Mouse (Mus musculus) cerebellum, adult 9-11 months (tissue): Measurements from ENCODE around the gene Ube2m.
"Not testable (repeated sequence)": the region's sequence is repeated elsewhere in the genome, so short reads cannot be mapped to it uniquely, and the experiment has no call there.

Experiments
- DNase-seq: peaks from one replicate; pipeline ENCODE4 v3.0.0; 2022

Ube2m gene

DNA sequence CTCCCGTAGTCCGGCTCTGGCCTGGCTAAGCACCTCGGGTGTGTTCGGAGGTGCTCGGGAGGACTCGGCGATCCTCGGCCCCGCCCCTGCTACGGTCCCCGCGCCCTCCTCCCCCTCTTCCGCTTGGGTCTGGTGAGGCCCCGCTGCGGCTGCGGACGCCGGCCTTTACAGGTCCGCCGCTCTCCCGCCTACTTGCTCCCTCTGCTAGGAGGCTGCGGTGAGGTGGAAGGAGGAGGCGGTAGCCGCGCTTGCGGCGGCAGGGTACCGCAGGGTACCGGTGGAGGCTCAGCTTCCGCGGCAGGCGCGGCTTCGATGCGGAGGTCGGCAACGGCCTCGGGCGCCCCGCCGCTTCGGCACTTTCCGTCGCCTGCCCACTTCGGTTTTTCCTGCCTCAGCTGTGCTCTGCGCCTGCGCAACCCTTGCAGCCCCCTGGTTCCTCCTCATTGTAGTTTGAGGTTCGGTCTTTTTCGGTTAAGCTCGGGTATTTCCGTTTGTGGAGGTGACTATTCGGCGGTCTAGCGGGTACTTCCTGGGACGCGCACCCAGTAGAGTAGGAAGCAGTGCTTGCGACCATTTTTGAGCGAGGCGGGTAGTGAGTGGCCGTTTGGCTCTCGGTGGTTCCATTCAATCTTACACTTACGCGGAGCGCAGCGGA is at the start of gene Ube2m:
Gene Ube2m, minus strand, starts transcription at position 375 of the 655 bp plus-strand sequence.
- DNase-seq = peak; percentile 98

GRCm38 (mm10) chr7:13072293-13072692 is 34.2 kb upstream of the Ube2m start:
- DNase-seq = no peak

GRCm38 (mm10) chr7:13063399-13063798 is 25.3 kb upstream of the Ube2m start:
- not testable (repeated sequence) for DNase-seq

GRCm38 (mm10) chr7:13059536-13059935 is 21.5 kb upstream of the Ube2m start:
- no peak for DNase-seq

DNA sequence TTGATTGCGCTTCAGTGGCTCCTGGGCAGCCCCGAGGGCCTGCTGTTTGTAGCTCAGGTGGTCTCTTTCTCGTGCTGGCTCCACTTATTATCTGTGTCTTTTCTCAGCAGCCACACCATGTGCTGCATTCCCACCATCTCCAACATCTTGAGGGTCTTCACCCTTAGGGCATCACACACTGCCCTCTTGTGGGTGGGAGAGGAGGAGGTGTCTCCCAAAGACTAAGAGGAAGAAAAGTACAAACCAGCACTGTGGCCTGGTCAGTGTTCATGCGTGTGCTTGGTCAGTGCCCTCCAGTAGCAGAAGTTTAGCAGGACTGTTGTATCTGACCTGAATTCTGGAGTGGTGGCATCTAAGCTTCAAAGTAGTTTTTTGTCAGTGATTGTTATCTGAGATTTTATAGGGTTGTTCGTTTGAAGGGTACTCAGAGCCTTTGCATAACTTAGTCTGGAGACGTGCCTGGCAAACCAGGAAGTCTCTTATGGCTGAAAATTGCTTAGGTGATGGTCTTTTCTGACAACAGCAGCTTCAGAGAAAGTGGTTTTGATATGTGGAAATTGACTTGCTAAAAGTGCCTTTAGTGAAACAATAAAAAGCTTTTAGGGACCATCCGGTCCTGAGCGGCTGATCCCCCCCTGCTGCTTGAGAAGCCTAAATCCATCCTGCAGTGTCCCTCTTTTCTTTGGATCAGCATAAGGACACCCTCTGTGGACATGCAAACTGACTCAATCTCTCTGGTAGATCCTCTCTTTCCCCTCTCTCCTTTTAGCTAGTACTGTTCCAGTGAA is 19.0 kb upstream of the Ube2m start:
- DNase-seq = peak; percentile 28

DNA sequence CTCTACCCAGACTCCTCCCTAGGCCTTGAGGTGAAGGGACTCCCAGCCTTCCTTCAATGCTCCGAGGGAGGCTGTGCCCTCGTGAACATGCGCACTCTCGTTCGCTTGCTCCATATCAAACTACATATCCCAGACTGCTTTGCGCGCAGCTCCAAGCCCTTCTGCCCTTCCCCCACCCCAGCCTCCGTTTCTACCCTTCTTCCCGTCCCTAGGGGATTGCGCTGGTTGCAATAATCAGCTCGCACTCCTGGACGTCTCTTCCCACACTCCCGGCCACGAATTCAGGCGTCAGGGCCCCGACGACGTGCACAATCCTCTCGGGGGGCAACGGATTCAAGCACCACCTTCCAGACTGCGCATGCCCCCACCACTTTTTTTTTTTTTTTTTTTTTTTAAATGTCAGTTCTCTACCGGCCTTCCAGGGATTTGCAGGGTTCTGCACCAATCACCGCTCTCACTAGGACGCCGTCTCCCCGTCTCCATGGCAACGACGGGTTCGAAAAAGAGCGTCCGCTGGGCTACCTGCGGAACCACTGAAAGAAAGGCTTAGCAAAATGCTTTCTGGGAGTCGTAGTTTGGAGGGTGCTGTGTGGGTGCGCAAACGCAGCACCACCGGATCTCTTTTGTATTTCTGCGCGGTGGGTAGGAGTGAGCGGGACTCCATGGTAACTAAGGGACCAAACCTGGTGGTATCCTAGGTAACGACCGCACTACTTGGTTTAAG is 16.4 kb upstream of the Ube2m start, which contains the start of gene Mzf1:
Gene Mzf1, minus strand, starts transcription at position 478 of the 724 bp plus-strand sequence.
- DNase-seq = peak; percentile 99

DNA sequence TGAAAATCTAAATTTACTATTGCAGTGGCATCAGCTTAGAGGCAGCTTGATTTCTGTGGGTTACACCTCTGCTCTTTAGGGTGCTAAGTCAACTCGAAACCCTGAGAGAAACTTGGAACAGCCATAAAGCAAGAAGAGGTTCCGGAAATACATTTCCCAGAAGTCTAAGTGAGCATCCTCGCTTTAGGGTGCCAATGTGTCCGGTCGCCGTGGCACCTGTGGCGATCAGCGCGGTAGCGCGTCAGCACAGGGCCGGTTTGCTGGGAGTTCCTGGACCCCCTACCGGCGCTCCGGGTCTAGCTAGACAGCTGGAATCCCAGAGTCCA is 15.8 kb upstream of the Ube2m start:
- DNase-seq = no peak

GRCm38 (mm10) chr7:13053501-13053900 is 15.4 kb upstream of the Ube2m start:
- DNase-seq = peak; percentile 60

DNA sequence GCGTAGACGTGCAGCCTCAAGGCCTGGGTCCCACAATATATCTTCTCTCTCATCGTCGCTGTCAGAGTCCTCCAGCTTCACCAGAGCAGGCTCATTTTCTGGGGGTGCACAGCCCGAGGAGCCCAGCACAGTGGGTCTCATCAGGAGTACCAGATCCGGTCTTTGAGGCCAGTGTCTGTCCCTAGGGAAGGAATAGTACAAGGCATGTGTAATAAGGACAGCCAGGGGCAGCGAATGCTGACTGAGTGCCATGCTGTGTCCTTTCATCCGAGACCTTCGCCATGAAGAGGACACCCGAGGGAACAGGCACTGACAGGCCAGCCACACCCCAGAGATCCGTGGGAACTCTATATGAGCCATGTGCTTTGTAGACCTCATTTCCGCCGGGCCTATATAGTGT is 14.9 kb upstream of the Ube2m start:
- peak; percentile 66 for DNase-seq

DNA sequence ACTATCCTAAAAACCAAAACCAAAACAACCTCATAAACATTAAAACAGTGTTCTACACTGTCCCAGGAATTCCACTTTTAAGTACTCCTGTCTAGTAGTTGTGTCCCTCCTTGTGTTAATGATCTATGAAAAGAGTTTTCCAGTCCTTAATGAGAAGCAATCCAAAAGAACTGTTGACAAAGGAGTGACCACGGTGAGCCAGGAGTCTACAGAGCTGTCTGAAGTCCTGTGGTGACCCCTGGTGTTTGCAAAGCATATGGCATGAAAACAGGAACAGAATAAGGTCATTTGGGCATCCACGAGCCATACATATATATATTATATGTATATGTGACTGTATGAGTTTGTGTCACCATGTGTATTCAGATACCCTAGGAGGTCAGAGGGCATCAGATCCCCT is 8.0 kb upstream of the Ube2m start:
- peak; percentile 68 for DNase-seq

GRCm38 (mm10) chr7:13044254-13044625 is 6.2 kb upstream of the Ube2m start:
- DNase-seq = no peak

DNA sequence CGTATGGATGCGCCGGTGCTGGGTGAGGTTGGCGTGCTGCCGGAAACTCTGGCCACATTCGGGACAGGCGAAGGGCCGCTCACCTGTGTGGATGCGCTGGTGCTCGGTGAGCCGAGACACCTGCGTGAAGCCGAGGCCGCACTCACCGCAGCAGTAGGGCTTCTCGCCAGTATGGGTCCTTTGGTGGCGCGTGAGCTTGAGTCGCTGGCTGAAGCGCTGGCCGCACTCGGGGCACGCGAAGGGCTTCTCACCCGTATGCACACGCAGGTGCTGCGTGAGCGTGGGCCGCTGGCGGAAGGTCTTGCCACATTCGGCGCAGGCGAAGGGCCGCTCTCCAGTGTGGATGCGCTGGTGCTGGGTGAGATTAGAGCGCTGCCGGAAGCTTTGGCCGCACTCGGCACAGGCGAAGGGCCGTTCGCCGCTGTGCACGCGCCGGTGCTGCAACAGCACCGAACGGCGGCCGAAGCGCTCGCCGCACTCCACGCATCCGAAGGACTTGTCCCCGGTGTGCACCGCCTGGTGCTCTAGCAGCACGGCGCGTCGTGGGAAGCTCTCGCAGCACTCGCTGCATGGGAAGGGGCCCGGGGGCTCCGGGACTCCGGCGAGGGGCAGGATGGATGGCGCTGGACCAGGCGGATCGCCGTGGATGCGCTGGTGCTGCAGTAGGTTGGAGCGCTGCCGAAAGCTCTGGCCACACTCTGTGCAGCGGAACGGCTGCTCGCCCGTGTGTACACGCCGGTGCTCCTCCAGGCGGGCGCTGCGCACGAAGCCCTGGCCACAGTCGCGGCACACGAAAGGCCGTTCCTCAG is 5.6 kb upstream of the Ube2m start:
- DNase-seq = peak; percentile 86

DNA sequence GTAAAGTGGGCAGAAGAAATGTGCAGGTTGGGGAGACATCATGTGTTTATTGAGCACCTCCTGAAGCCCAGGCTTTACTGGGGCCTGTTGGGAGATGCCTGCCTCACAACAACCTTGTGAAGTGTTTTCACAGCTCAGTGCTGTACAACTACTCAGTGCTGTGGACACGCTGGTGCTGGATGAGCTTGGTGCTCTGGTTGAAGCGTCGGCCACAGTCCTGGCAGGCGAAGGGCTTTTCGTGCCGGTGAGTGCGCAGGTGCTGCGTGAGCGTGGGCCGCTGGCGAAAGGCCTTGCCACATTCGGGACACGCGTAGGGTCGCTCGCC is 5.0 kb upstream of the Ube2m start:
- no peak for DNase-seq

DNA sequence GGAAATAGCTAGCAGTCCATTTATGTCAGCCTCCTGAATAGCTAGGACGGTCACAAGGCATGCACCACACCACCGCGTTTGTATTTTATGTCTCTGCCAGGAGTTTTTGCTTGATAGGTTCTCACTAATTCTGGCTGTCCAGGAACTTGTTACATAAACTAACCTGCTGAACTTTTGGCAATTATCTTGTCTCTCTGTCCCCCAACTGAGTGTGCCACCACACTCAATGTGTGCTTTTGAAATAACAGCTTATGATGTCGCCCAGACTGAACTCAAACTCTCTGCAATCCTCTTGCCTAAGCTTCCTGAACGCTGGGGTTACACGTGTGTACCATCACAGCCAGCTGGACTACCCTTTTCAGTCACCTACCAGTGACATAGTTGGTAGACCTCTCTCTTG is 4.4 kb upstream of the Ube2m start:
- peak; percentile 46 for DNase-seq

DNA sequence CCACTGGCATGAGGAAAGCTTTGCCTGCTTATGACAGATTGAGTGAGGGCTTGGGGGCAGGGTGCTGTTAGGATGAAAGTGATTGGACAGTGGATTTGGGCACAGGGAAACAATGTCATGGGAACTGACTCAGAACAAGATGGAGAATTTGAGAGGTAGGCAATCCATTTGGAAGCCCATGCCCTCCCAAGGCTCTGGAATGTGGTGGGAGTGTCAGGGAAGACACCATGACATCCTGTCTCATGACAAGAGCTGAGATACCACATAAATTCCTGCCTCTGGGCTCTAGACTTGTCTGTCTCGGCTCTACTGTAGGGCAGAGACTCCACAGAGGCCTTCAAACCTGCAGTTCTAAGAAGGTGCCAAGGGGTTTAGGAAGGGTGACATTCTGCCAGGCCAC is 3.2 kb upstream of the Ube2m start:
- DNase-seq = peak; percentile 39

DNA sequence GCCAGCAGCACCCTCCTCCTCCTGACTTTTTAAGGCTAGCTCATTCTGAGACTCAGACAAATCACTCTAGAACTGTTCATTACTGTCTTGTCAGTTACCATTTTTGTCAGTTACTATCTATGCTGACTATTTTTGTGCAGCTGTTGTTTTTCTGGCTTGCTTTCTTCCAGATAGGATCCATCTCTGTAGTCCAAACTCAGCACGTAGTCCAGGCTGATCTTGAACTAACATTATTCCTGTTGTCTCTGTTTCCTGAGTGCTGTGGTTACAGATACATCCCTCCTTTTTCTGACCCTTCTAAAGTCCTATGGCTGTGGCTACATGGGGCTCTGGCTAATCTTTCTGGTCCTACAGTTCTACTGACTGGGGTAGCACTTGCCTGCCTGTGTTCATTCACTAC is 1.1 kb upstream of the Ube2m start:
- peak; percentile 27 for DNase-seq

DNA sequence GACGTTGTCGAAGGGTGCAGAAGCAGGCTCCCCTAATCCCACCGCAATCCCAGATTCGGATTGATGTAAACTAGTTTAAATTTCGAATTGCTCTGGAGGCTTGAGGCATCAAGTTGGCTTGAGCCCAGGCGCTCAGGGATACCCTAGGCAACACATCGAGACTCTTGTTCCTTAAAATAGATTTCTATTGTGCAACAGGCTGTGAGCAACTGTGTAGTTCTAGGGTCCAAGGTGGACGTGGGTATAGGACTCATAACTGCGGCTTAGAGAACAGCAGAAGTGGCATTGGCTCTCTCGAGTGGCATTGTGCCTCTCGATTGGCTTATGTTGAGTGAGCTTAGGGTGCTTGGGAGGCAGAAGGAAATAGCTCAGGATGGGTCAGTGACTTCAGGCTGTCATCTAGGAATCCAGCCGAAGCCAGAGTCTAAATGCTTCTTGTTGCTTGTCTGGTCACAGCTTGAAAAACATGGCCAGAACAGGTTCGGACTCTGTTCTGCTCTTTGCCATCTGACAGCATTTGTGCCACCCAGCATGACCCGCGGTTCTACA is 620 bp upstream of the Ube2m start:
- DNase-seq = no peak

- peak; percentile 80 for DNase-seq
These were observed 709 bp downstream of the Ube2m start for GRCm38 (mm10) chr7:13037366-13037765.

GRCm38 (mm10) chr7:13036806-13037205 is 1.3 kb downstream of the Ube2m start:
- no peak for DNase-seq

GRCm38 (mm10) chr7:13035211-13035855 is 2.7 kb downstream of the Ube2m start:
- DNase-seq = peak; percentile 78

GRCm38 (mm10) chr7:13034148-13034977 is 3.7 kb downstream of the Ube2m start, which contains the start of gene Chmp2a:
Gene Chmp2a (minus strand): TSS chr7:13034807.
- DNase-seq = peak; percentile 98
